Mouse (Mus musculus) liver, embryonic 16.5 days (tissue): ENCODE measurements around the gene Isoc2b. TPM values are rescaled to one million over a fixed set of nuclear protein-coding genes. Genes with fewer than 3 reads are reported as not detected.
"Not testable (repeated sequence)": the region's sequence is repeated elsewhere in the genome, so short reads cannot be mapped to it uniquely, and the experiment has no call there.

Source experiments
- ATAC-seq: fragments of 200-750 bp; cut with Nextera tagmentation; 2 replicates; pipeline ENCODE4 v1.8.0; 2017; ENCODE audit warnings: low read depth, mild to moderate bottlenecking, moderate number of reproducible peaks, moderate library complexity
- H3K27ac ChIP-seq: fragments of 300-500 bp; sonication (generic); 2 replicates; pipeline ENCODE4 v1.5.1; 2014; ENCODE audit warnings: mild to moderate bottlenecking, low read length
- H3K27me3 ChIP-seq: fragments of 300-500 bp; sonication (generic); 2 replicates; pipeline ENCODE4 v1.6.1; 2014; ENCODE audit warnings: low read depth, low read length, mixed read lengths; ENCODE audit not compliant: control insufficient read depth, insufficient read depth
- H3K36me3 ChIP-seq: fragments of 300-500 bp; sonication (generic); 2 replicates; pipeline ENCODE4 v1.6.1; 2014; ENCODE audit warnings: mild to moderate bottlenecking; ENCODE audit not compliant: control insufficient read depth, insufficient read depth
- H3K4me1 ChIP-seq: fragments of 300-500 bp; sonication (generic); 2 replicates; pipeline ENCODE4 v1.6.1; 2014; ENCODE audit warnings: low read depth, low read length, mixed read lengths; ENCODE audit not compliant: control insufficient read depth
- H3K4me2 ChIP-seq: fragments of 300-500 bp; sonication (generic); 2 replicates; pipeline ENCODE4 v1.6.1; 2014; ENCODE audit warnings: low read depth, low read length, mixed read lengths
- H3K4me3 ChIP-seq: fragments of 300-500 bp; sonication (generic); 2 replicates; pipeline ENCODE4 v1.5.1; 2014; ENCODE audit warnings: low read depth, mild to moderate bottlenecking, low read length
- H3K9ac ChIP-seq: fragments of 300-500 bp; sonication (generic); 2 replicates; pipeline ENCODE4 v1.6.1; 2014; ENCODE audit warnings: low read depth, low read length
- H3K9me3 ChIP-seq: fragments of 300-500 bp; sonication (generic); replicated peaks from 2 replicates; pipeline ENCODE4 v1.6.1; 2016; ENCODE audit warnings: low read length; ENCODE audit not compliant: control insufficient read depth
- WGBS: fragments of 180-500 bp; shearing (Covaris S2); extraction: QIAGEN DNeasy Blood & Tissue Kit; methylation state at CpG from one replicate; pipeline ENCODE4 v1.1.7; 2014; ENCODE audit not compliant: insufficient replicate concordance; 5-methylcytosine and 5-hydroxymethylcytosine counted together
- polyA plus RNA-seq: library from polyadenylated mRNA; unstranded; fragments of >200 nt; fragmentation: Nextera tagmentation; extraction: Ambion mirVana; gene quantifications from 2 replicates; pipeline ENCODE4 v1.2.1, GENCODE M21; 2015

The Isoc2b gene
- polyA plus RNA-seq, 1 experiment from 2014 or later = 4.8 TPM

DNA sequence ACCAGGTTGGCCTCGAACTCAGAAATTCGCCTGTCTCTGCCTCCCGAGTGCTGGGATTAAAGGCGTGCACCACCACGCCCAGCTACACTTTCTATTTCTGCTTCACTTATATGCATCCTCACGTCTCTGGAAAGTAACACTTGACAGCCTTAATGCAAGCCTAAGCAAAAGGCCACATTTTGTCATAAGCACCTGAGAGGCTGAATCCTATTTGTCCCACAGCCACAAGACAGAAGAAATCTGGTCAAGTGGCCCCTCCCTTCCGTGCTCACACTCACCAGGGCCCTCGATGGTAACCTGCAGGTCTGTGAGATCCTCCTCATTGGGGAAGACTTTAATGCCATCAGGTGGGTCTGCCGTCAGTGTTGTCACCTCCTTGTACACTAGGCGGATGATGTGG lies 58.9 kb downstream of the Isoc2b start:
- Histone ChIP-seq H3K9ac (peak overlapping the region; percentile 99), H3K36me3 (peaks cover 43% of the 10 kb centered on the region), H3K27ac (peak overlapping the region; percentile 96; the same call in 1 of the 2 replicates), H3K4me1 (peaks cover 40% of the 10 kb centered on the region), H3K4me3 (peak overlapping the region; percentile 99), H3K4me2 (peak overlapping the region; percentile 86)
- 13% methylated on average over 10 of the region's 10 CpGs for WGBS
- not testable (repeated sequence) for ATAC-seq, H3K27me3 ChIP-seq, H3K9me3 ChIP-seq

DNA sequence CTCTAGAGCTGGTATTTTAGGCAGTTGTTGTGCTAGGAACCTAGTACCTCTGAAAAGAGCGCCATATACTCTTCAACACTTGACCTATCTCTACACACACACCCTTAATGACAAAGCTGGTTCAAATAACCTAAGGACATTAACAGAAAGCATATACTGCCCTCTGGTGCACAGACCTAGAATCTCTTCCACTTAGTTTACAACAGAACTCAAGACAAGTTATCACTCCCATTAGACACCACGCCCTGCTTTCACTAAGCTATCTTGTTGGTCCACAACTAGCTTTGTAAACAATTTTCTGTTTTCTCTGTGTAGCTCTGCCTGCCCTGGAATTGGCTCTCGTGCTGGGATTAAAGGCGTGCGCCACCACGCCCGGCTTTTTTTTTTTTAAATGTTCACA lies 63.3 kb downstream of the Isoc2b start:
- H3K9me3 ChIP-seq = no peaks in the 10 kb centered on the region
- WGBS = 40% methylated on average over 7 of the region's 7 CpGs
- peak overlapping the region; percentile 81 for H3K27ac ChIP-seq
- peak overlapping the region; percentile 28; the same call in 1 of the 2 replicates for H3K4me2 ChIP-seq
- peaks cover 35% of the 10 kb centered on the region for H3K4me1 ChIP-seq
- no peak overlapping the region for H3K4me3 ChIP-seq
- peak; percentile 80 for ATAC-seq
- no peak overlapping the region; the same call in 1 of the 2 replicates for H3K9ac ChIP-seq
- no peaks in the 10 kb centered on the region for H3K27me3 ChIP-seq
- H3K36me3 ChIP-seq = peaks cover 62% of the 10 kb centered on the region

DNA sequence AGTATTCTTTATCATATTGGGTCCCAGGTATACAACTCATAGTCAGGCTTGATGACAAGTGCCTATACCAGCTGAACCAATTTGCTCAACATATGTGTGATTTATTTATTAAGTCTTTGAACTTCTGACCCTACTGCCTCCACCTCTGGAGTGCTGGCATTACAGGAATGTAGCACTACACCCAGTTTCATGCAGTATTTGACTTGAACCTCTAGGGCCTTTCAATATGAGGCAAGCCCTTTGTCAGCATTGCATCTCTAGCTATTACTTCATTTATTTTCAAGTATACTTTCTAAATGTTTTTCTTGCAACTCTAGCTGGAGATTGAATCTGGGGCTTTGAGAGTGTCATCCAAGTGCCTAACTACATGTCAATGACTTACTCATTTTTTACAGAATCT lies 67.8 kb downstream of the Isoc2b start:
- Histone ChIP-seq H3K27me3 (no peaks in the 10 kb centered on the region), H3K27ac (no peak overlapping the region), H3K4me1 (peaks cover 7% of the 10 kb centered on the region), H3K4me3 (no peak overlapping the region), H3K9me3 (no peaks in the 10 kb centered on the region), H3K36me3 (peaks cover 31% of the 10 kb centered on the region), H3K9ac (no peak overlapping the region), H3K4me2 (no peak overlapping the region)
- no peak for ATAC-seq

DNA sequence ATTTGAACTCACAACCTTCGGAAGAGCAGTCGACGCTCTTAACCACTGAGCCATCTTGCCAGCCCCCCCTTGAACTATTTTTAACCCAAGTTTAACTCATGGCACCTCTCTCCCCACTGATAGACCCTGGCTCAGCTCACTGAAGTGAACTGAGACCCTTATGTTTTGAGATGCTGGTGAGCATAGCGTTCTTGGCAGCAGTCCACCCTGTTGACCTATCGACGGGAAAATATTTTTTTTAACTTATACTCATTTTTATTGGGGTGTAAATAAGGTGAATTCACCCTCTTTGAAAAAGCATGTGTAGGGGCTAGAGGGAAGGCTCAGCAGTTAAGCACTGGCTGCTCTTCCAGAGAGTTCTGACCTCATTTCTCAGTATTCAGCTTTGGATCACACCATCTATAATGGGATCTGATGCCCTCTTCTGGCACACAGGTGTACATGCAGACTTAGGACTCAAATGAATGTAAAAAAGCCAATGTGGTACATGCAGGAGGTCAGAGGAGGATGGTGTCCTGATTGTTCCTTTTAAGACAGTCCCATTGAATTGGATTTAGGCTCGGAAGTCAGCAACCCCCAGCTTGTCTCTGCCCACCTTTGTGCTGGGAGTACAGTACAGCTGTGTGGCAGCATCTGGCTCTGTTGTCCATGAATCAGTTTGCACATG lies 74.2 kb downstream of the Isoc2b start:
- whole genome bisulfite sequencing = 76% methylated on average over 7 of the region's 7 CpGs
- no peak overlapping the region for H3K9ac ChIP-seq
- no peaks in the 10 kb centered on the region for H3K9me3 ChIP-seq
- H3K4me2 ChIP-seq = no peak overlapping the region
- no peaks in the 10 kb centered on the region for H3K27me3 ChIP-seq
- no peak overlapping the region for H3K27ac ChIP-seq
- no peak overlapping the region for H3K4me3 ChIP-seq
- no peak for ATAC-seq
- H3K4me1 ChIP-seq = peaks cover 22% of the 10 kb centered on the region
- peaks cover 29% of the 10 kb centered on the region for H3K36me3 ChIP-seq

Other genes starting within 250 kb of the Isoc2b start
- gene Tmem86b, start 238.8 kb downstream of the Isoc2b start, polyA plus RNA-seq = 38.2 and 39.0 TPM in 2 replicates
- gene Ppp6r1, start 211.2 kb downstream of the Isoc2b start, polyA plus RNA-seq = 2.4 and 3.4 TPM in 2 replicates
- gene Hspbp1, start 185.2 kb downstream of the Isoc2b start, polyA plus RNA-seq = 46.8 and 49.1 TPM in 2 replicates
- 0.14 TPM in 1 of 2 replicates, not detected in the other for gene Brsk1, start 179.7 kb downstream of the Isoc2b start, polyA plus RNA-seq
- 0.33 and 0.36 TPM in 2 replicates for gene Tmem150b, start 145.0 kb downstream of the Isoc2b start, polyA plus RNA-seq
- 41.3 and 47.4 TPM in 2 replicates for gene Kmt5c, start 130.1 kb downstream of the Isoc2b start, polyA plus RNA-seq
- 65.0 and 71.5 TPM in 2 replicates for gene Cox6b2, start 117.2 kb downstream of the Isoc2b start, polyA plus RNA-seq
- not detected in 2 replicates for gene Fam71e2, start 99.0 kb downstream of the Isoc2b start, polyA plus RNA-seq
- 0.12 TPM in 1 of 2 replicates, not detected in the other for gene Il11, start 87.4 kb downstream of the Isoc2b start, polyA plus RNA-seq
- gene Tmem190, start 87.3 kb downstream of the Isoc2b start, polyA plus RNA-seq = not detected in 2 replicates
- gene Tmem238, start 80.6 kb downstream of the Isoc2b start, polyA plus RNA-seq = 8.4 and 8.9 TPM in 2 replicates
- gene Rpl28, start 77.4 kb downstream of the Isoc2b start, polyA plus RNA-seq = 162 and 174 TPM in 2 replicates
- 261 and 272 TPM in 2 replicates for gene Ube2s, start 57.7 kb downstream of the Isoc2b start, polyA plus RNA-seq
- gene Shisa7, start 25.6 kb downstream of the Isoc2b start, polyA plus RNA-seq = not detected in 2 replicates
- 0.49 and 0.89 TPM in 2 replicates for gene Isoc2a, start 6.9 kb upstream of the Isoc2b start, polyA plus RNA-seq
- not detected in 2 replicates for gene Gm36210, start 36.3 kb upstream of the Isoc2b start, polyA plus RNA-seq
- 1.4 and 1.9 TPM in 2 replicates for gene Zfp628, start 45.0 kb upstream of the Isoc2b start, polyA plus RNA-seq
- 0.25 and 0.37 TPM in 2 replicates for gene Nat14, start 51.8 kb upstream of the Isoc2b start, polyA plus RNA-seq
- 0.08 and 0.20 TPM in 2 replicates for gene Ssc5d, start 55.5 kb upstream of the Isoc2b start, polyA plus RNA-seq
- not detected in 2 replicates for gene Sbk2, start 94.1 kb upstream of the Isoc2b start, polyA plus RNA-seq
- gene Sbk3, start 100.9 kb upstream of the Isoc2b start, polyA plus RNA-seq = not detected in 2 replicates
- gene Zfp579, start 125.9 kb upstream of the Isoc2b start, polyA plus RNA-seq = 3.6 and 4.5 TPM in 2 replicates
- gene Zfp524, start 144.2 kb upstream of the Isoc2b start, polyA plus RNA-seq = 7.8 and 10.2 TPM in 2 replicates
- 10.4 and 12.5 TPM in 2 replicates for gene Fiz1, start 144.4 kb upstream of the Isoc2b start, polyA plus RNA-seq
- gene Gm44973, start 145.2 kb upstream of the Isoc2b start, polyA plus RNA-seq = 0.58 and 0.89 TPM in 2 replicates
- gene Zfp865, start 150.1 kb upstream of the Isoc2b start, polyA plus RNA-seq = 1.1 and 1.2 TPM in 2 replicates
- 0.16 and 0.40 TPM in 2 replicates for gene Ccdc106, start 150.3 kb upstream of the Isoc2b start, polyA plus RNA-seq
- gene 4632433K11Rik, start 163.9 kb upstream of the Isoc2b start, polyA plus RNA-seq = not detected in 2 replicates
- gene Zfp784, start 168.2 kb upstream of the Isoc2b start, polyA plus RNA-seq = 1.3 and 1.7 TPM in 2 replicates
- 0.89 and 1.8 TPM in 2 replicates for gene Zfp580, start 181.3 kb upstream of the Isoc2b start, polyA plus RNA-seq
- 48.2 and 48.8 TPM in 2 replicates for gene U2af2, start 191.9 kb upstream of the Isoc2b start, polyA plus RNA-seq
- gene Epn1, start 210.0 kb upstream of the Isoc2b start, polyA plus RNA-seq = 45.2 and 46.6 TPM in 2 replicates
- not detected in 2 replicates for gene Rfpl4, start 246.7 kb upstream of the Isoc2b start, polyA plus RNA-seq